Mouse (Mus musculus) hindbrain, postnatal 0 days (tissue): ENCODE measurements at regions not wholly inside any gene's neighbourhood (a gene's known extent, or its start where the extent isn't known, plus 50 kb on each side); places are given as distances from the start of the nearest gene placed in this dataset.

ENCODE experiments used
- ATAC-seq: fragments of 200-750 bp; cut with Nextera tagmentation; 2 replicates; pipeline ENCODE4 v1.8.0; 2017; ENCODE audit warnings: mild to moderate bottlenecking, moderate TSS enrichment, moderate library complexity
- DNase-seq: peaks from one replicate; pipeline ENCODE4 v3.0.0-alpha.2; 2015; ENCODE audit warnings: low spot score
- H3K27ac ChIP-seq: fragments of 300-500 bp; sonication (generic); 2 replicates; pipeline ENCODE4 v1.5.1; 2014; ENCODE audit warnings: mild to moderate bottlenecking
- H3K27me3 ChIP-seq: fragments of 300-500 bp; sonication (generic); 2 replicates; pipeline ENCODE4 v1.6.1; 2014; ENCODE audit warnings: low read length, mixed read lengths; ENCODE audit not compliant: insufficient read depth
- H3K36me3 ChIP-seq: fragments of 300-500 bp; sonication (generic); 2 replicates; pipeline ENCODE4 v1.6.1; 2014; ENCODE audit warnings: low read length, mixed read lengths; ENCODE audit not compliant: insufficient read depth
- H3K4me1 ChIP-seq: fragments of 300-500 bp; sonication (generic); 2 replicates; pipeline ENCODE4 v1.6.1; 2014; ENCODE audit warnings: antibody characterized with exemption, low read length, mixed read lengths; ENCODE audit not compliant: insufficient read depth
- H3K4me2 ChIP-seq: fragments of 300-500 bp; sonication (generic); 2 replicates; pipeline ENCODE4 v1.6.1; 2014; ENCODE audit warnings: low read depth, mild to moderate bottlenecking, low read length, moderate library complexity, mixed read lengths
- H3K4me3 ChIP-seq: fragments of 300-500 bp; sonication (generic); 2 replicates; pipeline ENCODE4 v1.5.1; 2014; ENCODE audit warnings: low read length
- H3K9ac ChIP-seq: fragments of 300-500 bp; sonication (generic); replicated peaks from 2 replicates; pipeline ENCODE4 v1.6.1; 2014; ENCODE audit warnings: mild to moderate bottlenecking, low read length, moderate library complexity, mixed read lengths
- H3K9me3 ChIP-seq: fragments of 300-500 bp; sonication (generic); 2 replicates; pipeline ENCODE4 v1.6.1; 2016; ENCODE audit warnings: low read length, mixed read lengths
- CTCF ChIP-seq: IDR thresholded peaks from 2 replicates; pipeline ENCODE4 v1.5.1; 2016; ENCODE audit warnings: antibody characterized with exemption, control low read depth, low read depth
- WGBS: fragments of 180-500 bp; shearing (Covaris S2); extraction: QIAGEN DNeasy Blood & Tissue Kit; methylation state at CpG from one replicate; pipeline ENCODE4 v1.1.7; 2014; 5-methylcytosine and 5-hydroxymethylcytosine counted together

DNA sequence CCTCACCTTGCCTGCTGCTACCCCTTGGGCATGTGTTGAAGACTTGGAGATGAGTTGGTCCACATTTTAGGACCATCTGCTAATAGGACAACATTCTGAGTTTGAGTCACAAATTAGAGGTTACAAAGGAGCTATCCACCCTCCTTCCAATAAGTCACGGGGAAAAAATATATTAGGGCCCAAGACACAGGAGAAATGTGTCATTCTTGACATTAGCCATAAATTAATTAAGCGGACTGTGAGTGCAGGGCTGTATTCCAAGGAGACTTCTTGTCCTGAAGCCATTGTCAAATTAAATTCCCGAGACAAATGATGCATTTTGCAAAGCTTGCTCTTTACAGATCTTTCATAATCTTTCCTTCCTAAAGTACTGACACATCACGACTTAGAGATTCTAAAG lies 79.2 kb downstream of the 1700020N01Rik start:
- Histone ChIP-seq H3K9ac (no peak overlapping the region), H3K4me2 (no peak overlapping the region), H3K9me3 (no peaks in the 10 kb centered on the region), H3K36me3 (no peaks in the 10 kb centered on the region), H3K27ac (no peak overlapping the region), H3K27me3 (no peaks in the 10 kb centered on the region), H3K4me1 (no peaks in the 10 kb centered on the region), H3K4me3 (no peak overlapping the region)
- WGBS: 62% methylated on average over 4 of the region's 4 CpGs
- DNase-seq (no peak), ATAC-seq (no peak)
- TF ChIP-seq CTCF: no peak

DNA sequence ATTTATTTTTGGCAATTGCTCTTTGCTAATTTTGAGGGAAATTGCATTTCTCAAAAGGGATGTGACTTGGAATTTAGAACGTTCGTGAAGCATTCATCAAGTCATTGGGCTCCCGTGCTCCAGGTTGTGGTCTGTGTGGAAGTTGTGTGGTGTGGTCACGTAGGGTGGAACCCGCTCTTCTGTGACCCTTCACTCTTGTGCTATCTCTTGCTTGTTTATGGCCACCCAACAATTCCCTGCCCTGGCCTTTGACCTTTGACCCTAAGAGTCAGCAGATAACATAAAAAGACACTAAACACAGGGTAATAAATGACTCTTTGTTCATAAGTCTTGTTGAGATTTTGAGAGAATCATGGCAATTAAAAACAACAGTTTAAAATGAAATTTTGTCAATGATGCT lies 79.7 kb downstream of the 1700020N01Rik start:
- Histone ChIP-seq H3K4me3 (no peak overlapping the region), H3K27me3 (no peaks in the 10 kb centered on the region), H3K9me3 (no peaks in the 10 kb centered on the region), H3K4me1 (no peaks in the 10 kb centered on the region), H3K36me3 (no peaks in the 10 kb centered on the region), H3K27ac (no peak overlapping the region), H3K9ac (no peak overlapping the region), H3K4me2 (no peak overlapping the region)
- DNase-seq: no peak
- WGBS: 77% methylated on average over 5 of the region's 5 CpGs
- no peak for ATAC-seq
- TF ChIP-seq CTCF: no peak

DNA sequence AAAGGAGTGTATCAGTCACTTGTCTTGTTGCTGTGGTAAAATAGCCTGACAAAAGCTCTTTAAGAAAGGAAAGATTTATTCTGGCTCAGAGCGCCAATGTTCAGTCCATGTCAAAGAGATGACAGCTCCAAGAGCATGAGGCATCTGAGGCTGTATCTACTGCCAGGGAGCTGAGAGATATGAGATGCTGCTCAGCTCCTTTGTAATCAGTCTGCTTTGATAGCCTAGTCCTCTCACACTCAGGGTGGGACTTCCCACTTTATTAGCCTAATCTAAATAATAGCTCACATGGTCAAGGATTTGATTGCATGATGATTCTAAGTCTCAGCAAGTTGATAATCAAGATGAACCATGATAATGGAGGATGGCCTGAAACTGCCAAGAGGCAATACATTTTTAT lies 80.9 kb downstream of the 1700020N01Rik start:
- Histone ChIP-seq H3K27ac (no peak overlapping the region), H3K4me2 (no peak overlapping the region), H3K4me3 (no peak overlapping the region), H3K9ac (no peak overlapping the region), H3K27me3 (no peaks in the 10 kb centered on the region), H3K4me1 (no peaks in the 10 kb centered on the region), H3K36me3 (no peaks in the 10 kb centered on the region), H3K9me3 (no peaks in the 10 kb centered on the region)
- no peak for DNase-seq
- no peak for TF ChIP-seq CTCF
- no peak for ATAC-seq
- WGBS: 79% methylated on average over 1 of the region's 1 CpGs

DNA sequence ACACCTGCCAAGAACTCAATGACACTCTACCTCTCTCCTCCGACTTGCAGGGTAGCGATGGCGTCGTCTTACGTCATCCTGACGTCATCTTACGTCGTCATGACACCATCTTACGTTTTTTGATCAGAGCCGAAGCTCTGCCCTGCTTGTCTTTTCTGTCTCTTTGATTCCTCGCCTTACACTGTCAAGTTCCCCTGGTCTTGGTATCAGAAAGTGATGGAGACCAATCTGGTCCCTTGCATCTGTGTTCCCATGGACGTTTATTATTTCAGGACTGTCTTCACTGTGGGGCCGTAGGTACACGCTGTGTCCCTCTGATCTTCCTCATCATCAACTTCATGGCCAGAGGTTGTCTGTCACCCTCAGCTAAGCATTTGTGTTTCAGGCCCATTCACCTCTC lies 82.8 kb downstream of the 1700020N01Rik start:
- peaks cover 4% of the 10 kb centered on the region; the same call in 1 of the 2 replicates for H3K4me1 ChIP-seq
- 94% methylated on average over 14 of the region's 14 CpGs for WGBS
- no peak overlapping the region for H3K27ac ChIP-seq
- no peaks in the 10 kb centered on the region for H3K36me3 ChIP-seq
- no peak for TF ChIP-seq CTCF
- no peaks in the 10 kb centered on the region for H3K27me3 ChIP-seq
- no peak overlapping the region for H3K4me2 ChIP-seq
- no peak overlapping the region for H3K4me3 ChIP-seq
- no peak for DNase-seq
- no peak for ATAC-seq
- no peaks in the 10 kb centered on the region for H3K9me3 ChIP-seq
- no peak overlapping the region for H3K9ac ChIP-seq

DNA sequence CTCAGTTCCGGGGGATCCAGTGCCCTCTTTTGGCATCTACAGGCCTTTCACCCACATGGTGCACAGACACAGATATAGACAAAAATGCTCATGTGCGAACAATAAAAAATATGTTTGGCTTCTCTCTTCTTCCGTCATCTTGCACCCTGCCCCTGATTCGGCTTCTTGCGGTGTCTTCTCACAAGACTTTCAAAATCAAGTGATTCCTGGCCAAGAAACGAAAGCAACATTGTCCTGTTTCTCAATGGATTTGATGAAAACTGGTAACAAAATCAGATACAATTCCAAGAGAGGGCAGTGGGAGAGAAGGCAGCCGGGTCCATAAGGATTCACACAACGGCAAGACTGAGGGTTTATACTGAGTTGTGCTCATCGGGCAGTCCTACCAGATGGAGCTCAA lies 85.0 kb downstream of the 1700020N01Rik start:
- Histone ChIP-seq H3K4me3 (no peak overlapping the region), H3K9me3 (no peaks in the 10 kb centered on the region), H3K4me2 (no peak overlapping the region), H3K27me3 (no peaks in the 10 kb centered on the region), H3K4me1 (peaks cover 4% of the 10 kb centered on the region; the same call in 1 of the 2 replicates), H3K27ac (no peak overlapping the region), H3K9ac (no peak overlapping the region), H3K36me3 (no peaks in the 10 kb centered on the region)
- TF ChIP-seq CTCF: no peak
- DNase-seq: no peak
- WGBS: 95% methylated on average over 9 of the region's 9 CpGs
- no peak for ATAC-seq

DNA sequence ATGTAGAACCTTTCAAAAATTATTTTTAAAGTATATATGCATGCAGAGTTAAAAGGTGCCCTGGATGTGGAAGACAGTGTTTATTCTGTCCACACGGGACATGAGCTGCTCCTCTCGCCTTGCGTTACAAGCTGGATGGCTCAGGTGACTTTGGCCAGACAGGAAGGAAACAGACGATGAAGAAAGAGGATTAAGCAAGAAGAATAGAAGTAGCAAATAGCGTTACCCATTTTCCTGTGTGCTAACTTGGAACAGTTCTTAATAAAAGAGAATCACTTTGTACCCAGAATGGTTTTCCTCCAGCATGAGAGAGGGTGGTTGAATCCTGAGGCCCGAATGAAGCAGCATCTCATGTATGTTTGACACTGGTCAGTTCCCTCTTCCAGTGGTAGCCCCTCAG lies 85.4 kb downstream of the 1700020N01Rik start:
- H3K9ac ChIP-seq: no peak overlapping the region
- no peak overlapping the region for H3K27ac ChIP-seq
- H3K4me2 ChIP-seq: no peak overlapping the region
- 87% methylated on average over 6 of the region's 6 CpGs for WGBS
- H3K4me3 ChIP-seq: no peak overlapping the region
- H3K27me3 ChIP-seq: no peaks in the 10 kb centered on the region
- H3K9me3 ChIP-seq: no peaks in the 10 kb centered on the region
- TF ChIP-seq CTCF: no peak
- H3K36me3 ChIP-seq: no peaks in the 10 kb centered on the region
- DNase-seq: no peak
- ATAC-seq: no peak
- peaks cover 4% of the 10 kb centered on the region; the same call in 1 of the 2 replicates for H3K4me1 ChIP-seq

DNA sequence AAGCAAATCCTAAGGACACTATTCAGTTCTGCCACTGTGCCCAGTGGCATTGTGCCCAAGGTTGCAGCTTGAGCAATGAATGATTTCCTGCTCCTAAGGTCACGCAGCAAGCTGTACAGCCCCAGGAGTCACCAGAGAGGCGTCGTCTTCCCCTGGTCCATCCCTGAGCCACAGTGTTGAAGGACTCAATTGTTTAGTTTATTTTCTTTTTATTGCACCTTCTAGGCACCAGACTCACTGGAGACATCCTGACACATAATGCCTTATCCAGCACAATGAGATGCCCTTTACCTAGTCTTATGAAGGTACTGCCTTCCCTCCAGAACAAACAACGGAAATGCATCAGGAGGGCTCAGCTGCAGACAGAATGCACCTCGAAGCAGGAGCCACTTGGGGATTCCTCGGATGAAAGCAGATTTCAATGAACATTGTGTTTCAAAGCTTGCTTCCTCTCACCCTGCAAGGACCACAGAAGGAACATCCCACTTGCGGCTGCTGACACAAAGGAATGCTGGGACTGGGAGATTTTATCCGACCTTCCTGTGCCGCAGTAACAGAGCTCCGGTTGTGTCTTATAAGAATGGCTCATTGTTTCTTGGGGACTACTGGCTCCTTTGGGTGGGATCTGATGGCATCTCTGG lies 86.0 kb downstream of the 1700020N01Rik start:
- Histone ChIP-seq H3K36me3 (no peaks in the 10 kb centered on the region), H3K27ac (no peak overlapping the region), H3K27me3 (no peaks in the 10 kb centered on the region), H3K4me2 (no peak overlapping the region), H3K4me3 (no peak overlapping the region), H3K4me1 (peaks cover 4% of the 10 kb centered on the region; the same call in 1 of the 2 replicates), H3K9ac (no peak overlapping the region), H3K9me3 (no peaks in the 10 kb centered on the region)
- 46% methylated on average over 10 of the region's 10 CpGs for WGBS
- peak; percentile 34; the same call in 1 of the 2 replicates for ATAC-seq
- no peak for DNase-seq
- no peak for TF ChIP-seq CTCF
